Comparison of ENCODE assay signal across 24 mouse cellular contexts in genomic region chr15:99605595-99605994, GRCm38 (mm10). TPM values are rescaled to one million over a fixed set of nuclear protein-coding genes. Genes with fewer than 3 reads are reported as not detected.
"Had no signal": no experiment of that assay in that cellular context is flagged by ENCODE, and none has a peak within 500 bp of the region (broad histone marks: within the 10 kb centered on the region; RNA-seq: fewer than 3 reads in every experiment).

No protein-coding gene starts in this region.

- DNase-seq: lung, adult 18-20 months; lung, embryonic 14.5 days; lung, postnatal 10 days; lung, postnatal 4 days; retina, postnatal 1 day; right cerebral cortex, adult 18-20 months; right cerebral cortex, postnatal 25 days; right cerebral cortex, postnatal 4 days; spleen, adult 18-20 months; thymus, adult 18-20 months; thymus, postnatal 14 days; thymus, postnatal 36 days had no signal

- H3K9me3 ChIP-seq: midbrain, embryonic 12.5 days; midbrain, embryonic 15.5 days had no signal

- ATAC-seq: midbrain, embryonic 15.5 days had no signal

- H3K4me3 ChIP-seq: midbrain, embryonic 12.5 days; midbrain, embryonic 15.5 days; myocyte had no signal

- H3K9ac ChIP-seq: liver, embryonic 14.5 days; lung, embryonic 14.5 days; midbrain, embryonic 12.5 days; midbrain, embryonic 15.5 days had no signal

- H3K27ac ChIP-seq: liver, embryonic 14.5 days; midbrain, embryonic 12.5 days; midbrain, embryonic 15.5 days had no signal

- H3K4me2 ChIP-seq: lung, embryonic 14.5 days; midbrain, embryonic 12.5 days; midbrain, embryonic 15.5 days had no signal

- H3K36me3 ChIP-seq: midbrain, embryonic 12.5 days; midbrain, embryonic 15.5 days had no signal

RNA-seq across cellular contexts. Expression of gene Aqp6, which starts 4.4 kb away (rescaled TPM):
- polyA plus RNA-seq: liver, embryonic 14.5 days; liver, embryonic 16.5 days; lung, embryonic 14.5 days; lung, embryonic 16.5 days; myocyte; small intestine, adult 2 months; stomach, embryonic 14.5 days; stomach, embryonic 16.5 days; thymus, postnatal 0 days had no signal

RNA-seq across cellular contexts. Expression of gene Aqp5, which starts 15.0 kb away (rescaled TPM):
- polyA plus RNA-seq: stomach, embryonic 16.5 days had no signal

RNA-seq across cellular contexts. Expression of gene Aqp2, which starts 26.7 kb away (rescaled TPM):
- polyA plus RNA-seq: liver, embryonic 14.5 days; liver, embryonic 16.5 days; lung, embryonic 14.5 days; lung, embryonic 16.5 days; midbrain, embryonic 12.5 days; midbrain, embryonic 15.5 days; neural tube, embryonic 11.5 days; neural tube, embryonic 14.5 days; small intestine, adult 2 months; stomach, embryonic 14.5 days; stomach, embryonic 16.5 days; thymus, postnatal 0 days had no signal
